Mouse (Mus musculus) midbrain, postnatal 0 days (tissue): ENCODE measurements at regions not wholly inside any gene's neighbourhood (a gene's known extent, or its start where the extent isn't known, plus 50 kb on each side); places are given as distances from the start of the nearest gene placed in this dataset.

ENCODE experiments used
- ATAC-seq: fragments of 200-750 bp; cut with Nextera tagmentation; 2 replicates; pipeline ENCODE4 v1.8.0; 2017; ENCODE audit warnings: moderate number of reproducible peaks, mild to moderate bottlenecking, moderate TSS enrichment, moderate library complexity; ENCODE audit not compliant: low FRiP score
- DNase-seq: peaks from one replicate; pipeline ENCODE4 v3.0.0-alpha.2; 2015; ENCODE audit warnings: low spot score
- H3K27ac ChIP-seq: fragments of 300-500 bp; sonication (generic); 2 replicates; pipeline ENCODE4 v1.5.1; 2014; ENCODE audit warnings: low read depth, mild to moderate bottlenecking, low read length, mixed read lengths
- H3K27me3 ChIP-seq: fragments of 300-500 bp; sonication (generic); 2 replicates; pipeline ENCODE4 v1.6.1; 2014; ENCODE audit warnings: low read length, control low read depth, mixed read lengths; ENCODE audit not compliant: insufficient read depth
- H3K36me3 ChIP-seq: fragments of 300-500 bp; sonication (generic); 2 replicates; pipeline ENCODE4 v1.6.1; 2014; ENCODE audit warnings: low read length, control low read depth, mixed read lengths; ENCODE audit not compliant: insufficient read depth
- H3K4me1 ChIP-seq: fragments of 300-500 bp; sonication (generic); 2 replicates; pipeline ENCODE4 v1.6.1; 2014; ENCODE audit warnings: mild to moderate bottlenecking, control low read depth, antibody characterized with exemption, low read length, mixed read lengths; ENCODE audit not compliant: insufficient read depth
- H3K4me2 ChIP-seq: fragments of 300-500 bp; sonication (generic); 2 replicates; pipeline ENCODE4 v1.6.1; 2014; ENCODE audit warnings: low read depth, mild to moderate bottlenecking, low read length, mixed read lengths; ENCODE audit not compliant: poor library complexity, severe bottlenecking
- H3K4me3 ChIP-seq: fragments of 300-500 bp; sonication (generic); 2 replicates; pipeline ENCODE4 v1.5.1; 2014; ENCODE audit warnings: low read depth, mild to moderate bottlenecking, low read length, moderate library complexity
- H3K9ac ChIP-seq: fragments of 300-500 bp; sonication (generic); replicated peaks from 2 replicates; pipeline ENCODE4 v1.6.1; 2014; ENCODE audit warnings: mild to moderate bottlenecking, low read length, moderate library complexity, mixed read lengths; ENCODE audit not compliant: poor library complexity, severe bottlenecking
- H3K9me3 ChIP-seq: fragments of 300-500 bp; sonication (generic); 2 replicates; pipeline ENCODE4 v1.6.1; 2016; ENCODE audit warnings: low read length, control low read depth
- CTCF ChIP-seq: IDR thresholded peaks from 2 replicates; pipeline ENCODE4 v1.5.1; 2016; ENCODE audit warnings: antibody characterized with exemption, mild to moderate bottlenecking
- WGBS: fragments of 180-500 bp; shearing (Covaris S2); extraction: QIAGEN DNeasy Blood & Tissue Kit; methylation state at CpG from one replicate; pipeline ENCODE4 v1.1.7; 2014; 5-methylcytosine and 5-hydroxymethylcytosine counted together

GRCm38 (mm10) chr19:36674946-36675345 lies 61.5 kb downstream of the Ppp1r3c start:
- Histone ChIP-seq H3K4me2 (no peak overlapping the region), H3K9me3 (no peaks in the 10 kb centered on the region), H3K27ac (no peak overlapping the region), H3K9ac (no peak overlapping the region), H3K36me3 (no peaks in the 10 kb centered on the region), H3K4me1 (peaks cover 3% of the 10 kb centered on the region; the same call in 1 of the 2 replicates), H3K4me3 (no peak overlapping the region), H3K27me3 (no peaks in the 10 kb centered on the region)
- no peak for DNase-seq
- 81% methylated on average over 4 of the region's 4 CpGs for WGBS
- ATAC-seq, result no peak
- no peak for TF ChIP-seq CTCF

GRCm38 (mm10) chr19:36670813-36671212 lies 65.6 kb downstream of the Ppp1r3c start:
- no peak overlapping the region for H3K27ac ChIP-seq
- H3K36me3 ChIP-seq, result no peaks in the 10 kb centered on the region
- no peaks in the 10 kb centered on the region for H3K27me3 ChIP-seq
- ATAC-seq (no peak), DNase-seq (no peak)
- TF ChIP-seq CTCF, result no peak
- H3K9ac ChIP-seq, result no peak overlapping the region
- H3K4me1 ChIP-seq, result no peaks in the 10 kb centered on the region
- no peak overlapping the region for H3K4me2 ChIP-seq
- H3K9me3 ChIP-seq, result no peaks in the 10 kb centered on the region
- no peak overlapping the region for H3K4me3 ChIP-seq
- WGBS, result 53% methylated on average over 7 of the region's 7 CpGs
